Mouse (Mus musculus) liver, embryonic 15.5 days (tissue): ENCODE results near the gene Cideb. TPM values are rescaled to one million over a fixed set of nuclear protein-coding genes. Genes with fewer than 3 reads are reported as not detected.
A peak's percentile ranks its signal among the peaks of the same experiment; 100 is the strongest.

Experiments
- ATAC-seq: fragments of 200-750 bp; cut with Nextera tagmentation; 2 replicates; pipeline ENCODE4 v1.8.0; 2017; ENCODE audit warnings: moderate number of reproducible peaks, mild to moderate bottlenecking, moderate library complexity; ENCODE audit not compliant: insufficient read depth
- H3K27ac ChIP-seq: fragments of 300-500 bp; sonication (generic); replicated peaks from 2 replicates; pipeline ENCODE4 v1.5.1; 2015; ENCODE audit warnings: mild to moderate bottlenecking, inconsistent platforms
- H3K27me3 ChIP-seq: fragments of 300-500 bp; sonication (generic); 2 replicates; pipeline ENCODE4 v1.6.1; 2015; ENCODE audit warnings: mild to moderate bottlenecking, inconsistent platforms
- H3K36me3 ChIP-seq: fragments of 300-500 bp; sonication (generic); replicated peaks from 2 replicates; pipeline ENCODE4 v1.6.1; 2015; ENCODE audit warnings: moderate library complexity, mild to moderate bottlenecking, inconsistent platforms
- H3K4me1 ChIP-seq: fragments of 300-500 bp; sonication (generic); replicated peaks from 2 replicates; pipeline ENCODE4 v1.6.1; 2015; ENCODE audit warnings: inconsistent platforms
- H3K4me2 ChIP-seq: fragments of 300-500 bp; sonication (generic); 2 replicates; pipeline ENCODE4 v1.6.1; 2015; ENCODE audit warnings: moderate library complexity, mild to moderate bottlenecking, inconsistent platforms
- H3K4me3 ChIP-seq: fragments of 300-500 bp; sonication (generic); replicated peaks from 2 replicates; pipeline ENCODE4 v1.5.1; 2015; ENCODE audit warnings: mild to moderate bottlenecking, inconsistent platforms
- H3K9ac ChIP-seq: fragments of 300-500 bp; sonication (generic); 2 replicates; pipeline ENCODE4 v1.6.1; 2015; ENCODE audit warnings: moderate library complexity, mild to moderate bottlenecking, inconsistent platforms
- H3K9me3 ChIP-seq: fragments of 300-500 bp; sonication (generic); replicated peaks from 2 replicates; pipeline ENCODE4 v1.6.1; 2016; ENCODE audit warnings: inconsistent platforms
- WGBS: fragments of 180-500 bp; shearing (Covaris S2); methylation state at CpG from one replicate; pipeline ENCODE4 v1.1.7; 2015; ENCODE audit warnings: mixed read lengths; ENCODE audit not compliant: insufficient replicate concordance; 5-methylcytosine and 5-hydroxymethylcytosine counted together
- polyA plus RNA-seq: library from polyadenylated mRNA; unstranded; fragments of >200 nt; fragmentation: Nextera tagmentation; extraction: Ambion mirVana; gene quantifications from 2 replicates; pipeline ENCODE4 v1.2.1, GENCODE M21; 2015

Gene Cideb
- polyA plus RNA-seq, 1 experiment from 2014 or later = 57.5 TPM

GRCm38 (mm10) chr14:55721700-55722437 is 36.4 kb downstream of the Cideb start, which contains the start of gene Rabggta:
TSS of gene Rabggta (minus strand) at chr14:55722263.
- WGBS = under 1% methylated on average over 50 of the region's 50 CpGs
- no peaks in the 10 kb centered on the region for H3K27me3 ChIP-seq
- H3K27ac ChIP-seq = peak within 1 kb of the TSS; percentile 87
- H3K36me3 ChIP-seq = peaks cover 14% of the 10 kb centered on the region; the same call in 1 of the 2 replicates
- H3K9ac ChIP-seq = peak within 1 kb of the TSS; percentile 74
- peak within 1 kb of the TSS; percentile 85 for H3K4me3 ChIP-seq
- peaks cover 50% of the 10 kb centered on the region for H3K4me1 ChIP-seq
- H3K9me3 ChIP-seq = no peaks in the 10 kb centered on the region
- peak; percentile 89 for ATAC-seq
- peak within 1 kb of the TSS; percentile 87 for H3K4me2 ChIP-seq

GRCm38 (mm10) chr14:55721076-55721475 is 37.2 kb downstream of the Cideb start:
- no peak for ATAC-seq
- H3K9ac ChIP-seq = peak overlapping the region; percentile 74; the same call in 1 of the 2 replicates
- 70% methylated on average over 6 of the region's 6 CpGs for WGBS

GRCm38 (mm10) chr14:55720666-55721065 is 37.6 kb downstream of the Cideb start:
- H3K9ac ChIP-seq = no peak overlapping the region
- no peak for ATAC-seq

More at GRCm38 (mm10) chr14:55721076-55721475, 37.2 kb downstream of the Cideb start:
- Histone ChIP-seq H3K4me3 (peak overlapping the region; percentile 85), H3K36me3 (peaks cover 14% of the 10 kb centered on the region; the same call in 1 of the 2 replicates), H3K9me3 (no peaks in the 10 kb centered on the region), H3K4me2 (peak overlapping the region; percentile 87), H3K4me1 (peaks cover 50% of the 10 kb centered on the region), H3K27ac (peak overlapping the region; percentile 87), H3K27me3 (no peaks in the 10 kb centered on the region)

GRCm38 (mm10) chr14:55719737-55720136 is 38.5 kb downstream of the Cideb start:
- H3K9me3 ChIP-seq = no peaks in the 10 kb centered on the region
- no peak overlapping the region for H3K4me2 ChIP-seq
- WGBS = 79% methylated on average over 6 of the region's 6 CpGs
- H3K9ac ChIP-seq = no peak overlapping the region
- no peak overlapping the region for H3K27ac ChIP-seq
- ATAC-seq = no peak
- no peak overlapping the region for H3K4me3 ChIP-seq
- no peaks in the 10 kb centered on the region for H3K27me3 ChIP-seq
- H3K4me1 ChIP-seq = peaks cover 48% of the 10 kb centered on the region
- H3K36me3 ChIP-seq = peaks cover 14% of the 10 kb centered on the region; the same call in 1 of the 2 replicates

More at GRCm38 (mm10) chr14:55720666-55721065, 37.6 kb downstream of the Cideb start:
- H3K9me3 ChIP-seq = no peaks in the 10 kb centered on the region
- H3K36me3 ChIP-seq = peaks cover 14% of the 10 kb centered on the region; the same call in 1 of the 2 replicates
- H3K27me3 ChIP-seq = no peaks in the 10 kb centered on the region
- WGBS = 91% methylated on average over 12 of the region's 12 CpGs
- H3K27ac ChIP-seq = peak overlapping the region; percentile 87
- peaks cover 50% of the 10 kb centered on the region for H3K4me1 ChIP-seq
- peak overlapping the region; percentile 85; the same call in 1 of the 2 replicates for H3K4me3 ChIP-seq
- H3K4me2 ChIP-seq = peak overlapping the region; percentile 87

DNA sequence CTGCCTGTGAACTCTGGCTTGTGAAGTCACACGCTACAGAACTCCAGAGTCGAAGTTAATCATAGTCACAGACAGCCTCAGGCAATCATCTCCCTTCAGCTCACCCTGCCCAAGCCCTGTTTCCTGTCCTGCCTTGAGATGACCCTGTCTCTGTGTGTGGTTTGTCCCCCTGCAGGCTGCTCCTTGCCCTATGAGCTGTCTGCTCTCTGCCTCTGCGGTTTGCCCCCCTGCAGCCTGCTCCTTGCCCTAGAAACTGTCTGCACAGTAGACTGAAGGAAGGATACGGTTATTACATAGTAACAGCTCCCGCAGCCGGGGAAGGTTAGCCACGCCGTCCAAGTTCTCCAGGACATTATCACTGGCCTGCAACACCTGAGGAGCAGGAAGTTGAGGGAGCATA is 41.4 kb downstream of the Cideb start:
- Histone ChIP-seq H3K4me2 (no peak overlapping the region), H3K4me3 (no peak overlapping the region), H3K27ac (no peak overlapping the region), H3K9me3 (no peaks in the 10 kb centered on the region), H3K36me3 (peaks cover 14% of the 10 kb centered on the region; the same call in 1 of the 2 replicates), H3K4me1 (peaks cover 42% of the 10 kb centered on the region), H3K9ac (no peak overlapping the region), H3K27me3 (peaks cover 12% of the 10 kb centered on the region; the same call in 1 of the 2 replicates)
- no peak for ATAC-seq
- WGBS = 67% methylated on average over 8 of the region's 8 CpGs

- 83% methylated on average over 6 of the region's 6 CpGs for WGBS
- H3K36me3 ChIP-seq = peaks cover 14% of the 10 kb centered on the region; the same call in 1 of the 2 replicates
- no peak for ATAC-seq
- no peak overlapping the region for H3K9ac ChIP-seq
- no peak overlapping the region for H3K4me2 ChIP-seq
- H3K27me3 ChIP-seq = peaks cover 12% of the 10 kb centered on the region; the same call in 1 of the 2 replicates
- no peaks in the 10 kb centered on the region for H3K9me3 ChIP-seq
- no peak overlapping the region for H3K4me3 ChIP-seq
- no peak overlapping the region for H3K27ac ChIP-seq
- H3K4me1 ChIP-seq = peaks cover 36% of the 10 kb centered on the region
Observed at GRCm38 (mm10) chr14:55716271-55716670, 42.0 kb downstream of the Cideb start.

- Histone ChIP-seq H3K9ac (no peak overlapping the region), H3K27ac (no peak overlapping the region), H3K4me3 (no peak overlapping the region), H3K36me3 (peaks cover 14% of the 10 kb centered on the region; the same call in 1 of the 2 replicates), H3K4me1 (peaks cover 34% of the 10 kb centered on the region), H3K27me3 (peaks cover 12% of the 10 kb centered on the region; the same call in 1 of the 2 replicates), H3K9me3 (no peaks in the 10 kb centered on the region), H3K4me2 (no peak overlapping the region)
- ATAC-seq = no peak
- 29% methylated on average over 6 of the region's 6 CpGs for WGBS
Observed at GRCm38 (mm10) chr14:55714893-55715292, 43.4 kb downstream of the Cideb start.

GRCm38 (mm10) chr14:55713729-55714122 is 44.5 kb downstream of the Cideb start, which contains the start of gene Tgm1:
TSS of gene Tgm1 (minus strand) at chr14:55713926.
- peak; percentile 11; the same call in 1 of the 2 replicates for ATAC-seq
- WGBS = 13% methylated on average over 4 of the region's 4 CpGs
- peak within 1 kb of the TSS; percentile 21; the same call in 1 of the 2 replicates for H3K9ac ChIP-seq

GRCm38 (mm10) chr14:55713007-55713728 is 45.1 kb downstream of the Cideb start:
- Histone ChIP-seq H3K4me1 (peaks cover 34% of the 10 kb centered on the region), H3K9me3 (no peaks in the 10 kb centered on the region), H3K36me3 (peaks cover 1% of the 10 kb centered on the region; the same call in 1 of the 2 replicates), H3K27me3 (peaks cover 12% of the 10 kb centered on the region; the same call in 1 of the 2 replicates), H3K4me3 (peak overlapping the region; percentile 43), H3K27ac (no peak overlapping the region), H3K9ac (peak overlapping the region; percentile 21; the same call in 1 of the 2 replicates), H3K4me2 (peak overlapping the region; percentile 66)
- WGBS = 12% methylated on average over 25 of the region's 25 CpGs
- ATAC-seq = peak; percentile 66

More at GRCm38 (mm10) chr14:55713729-55714122, 44.5 kb downstream of the Cideb start, which contains the start of gene Tgm1:
- Histone ChIP-seq H3K4me3 (peak within 1 kb of the TSS; percentile 43), H3K4me2 (peak within 1 kb of the TSS; percentile 66), H3K4me1 (peaks cover 34% of the 10 kb centered on the region), H3K27me3 (peaks cover 12% of the 10 kb centered on the region; the same call in 1 of the 2 replicates), H3K9me3 (no peaks in the 10 kb centered on the region), H3K36me3 (peaks cover 7% of the 10 kb centered on the region; the same call in 1 of the 2 replicates), H3K27ac (no peak within 1 kb of the TSS)

DNA sequence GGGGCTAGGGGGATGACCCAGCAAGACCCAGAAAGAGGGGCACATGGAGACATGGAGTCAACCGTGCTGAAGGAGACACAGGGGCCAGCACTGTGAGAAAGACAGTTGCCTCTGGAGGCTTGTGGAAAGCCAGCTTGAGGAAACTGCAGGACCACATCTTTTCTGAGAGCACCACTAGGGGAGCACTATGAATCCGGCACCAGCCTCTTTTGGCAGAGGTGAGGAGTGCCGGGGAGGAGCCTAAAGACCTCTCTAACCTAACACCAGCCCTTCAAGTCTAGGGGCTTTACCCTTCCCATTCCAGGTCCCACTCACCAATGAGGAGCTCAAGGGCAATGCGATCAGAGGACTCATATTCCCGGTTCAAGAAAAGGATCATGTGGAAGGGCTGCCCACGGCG is 46.5 kb downstream of the Cideb start:
- no peak overlapping the region for H3K4me2 ChIP-seq
- H3K4me3 ChIP-seq = no peak overlapping the region
- ATAC-seq = no peak
- peaks cover 12% of the 10 kb centered on the region; the same call in 1 of the 2 replicates for H3K27me3 ChIP-seq
- no peak overlapping the region for H3K9ac ChIP-seq
- H3K36me3 ChIP-seq = no peaks in the 10 kb centered on the region
- H3K27ac ChIP-seq = no peak overlapping the region
- H3K9me3 ChIP-seq = no peaks in the 10 kb centered on the region
- 74% methylated on average over 7 of the region's 7 CpGs for WGBS
- H3K4me1 ChIP-seq = peaks cover 44% of the 10 kb centered on the region
